Mouse (Mus musculus): ENCODE results near the gene Pi16.

GRCm38 (mm10) chr17:29322603-29322962 lies 5.1 kb downstream of the Pi16 start:
- TF ChIP-seq CTCF (conservative IDR thresholded peaks at IDR 0.05; ENCODE audit: insufficient read depth, insufficient read length, low read depth, low read length) (no peak), POLR2A (IDR thresholded peaks at IDR 0.05; ENCODE audit: low read depth, low read length) (no peak)
